Mouse (Mus musculus) embryonic fibroblast, embryonic 13.5 days (primary cell): ENCODE results near the gene Spg20.

Source experiments
- CTCF ChIP-seq: IDR thresholded peaks from 2 replicates; pipeline ENCODE4 v1.5.1; 2011; ENCODE audit warnings: mild to moderate bottlenecking, control low read depth, low read length, moderate library complexity, borderline replicate concordance; ENCODE audit not compliant: insufficient read depth
- POLR2A ChIP-seq: IDR thresholded peaks from 2 replicates; pipeline ENCODE4 v1.6.1; 2011; ENCODE audit warnings: low read depth, mild to moderate bottlenecking, control low read depth, low read length, moderate library complexity

DNA sequence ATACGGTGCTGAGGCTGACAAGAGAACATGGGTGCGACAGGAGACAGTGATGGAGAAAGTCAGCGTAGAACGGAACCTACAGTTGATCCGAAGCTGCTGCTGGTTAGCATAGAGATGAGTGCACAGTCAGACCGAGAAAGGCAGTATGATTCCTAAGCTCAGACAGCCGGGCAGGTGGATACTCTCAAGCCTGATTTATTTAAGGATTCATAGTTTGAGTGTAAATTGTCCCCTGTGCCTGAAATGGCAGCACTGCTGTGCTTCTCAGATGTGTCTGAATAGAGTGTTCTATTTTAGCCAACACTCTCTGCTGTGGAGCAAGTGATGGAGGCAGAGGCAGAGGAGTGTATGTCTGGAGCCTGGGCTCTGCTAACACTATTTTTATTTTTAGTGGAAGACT, 42.3 kb downstream of the Spg20 start:
- TF ChIP-seq CTCF = no peak
- no peak for TF ChIP-seq POLR2A
